Mouse (Mus musculus) small intestine, adult 2 months (tissue): ENCODE measurements around the gene Actg1.

Source experiments
- CTCF ChIP-seq: fragments of 200-500 bp; IDR thresholded peaks from 2 replicates; pipeline ENCODE4 v1.5.1; 2012; ENCODE audit warnings: low read depth, mild to moderate bottlenecking, control low read depth, inconsistent platforms, low read length, moderate library complexity, mixed read lengths; ENCODE audit not compliant: insufficient replicate concordance, insufficient read length; ENCODE audit errors: extremely low read depth
- POLR2A ChIP-seq: fragments of 200-500 bp; IDR thresholded peaks from 2 replicates; pipeline ENCODE4 v1.6.1; 2012; ENCODE audit warnings: low read depth, mild to moderate bottlenecking, control low read depth, inconsistent platforms, low read length, moderate library complexity

- TF ChIP-seq POLR2A: no peak
- TF ChIP-seq CTCF: no peak
These were observed 31.9 kb upstream of the Actg1 start for GRCm38 (mm10) chr11:120380271-120380670.
